ENCODE assay signal across 8 mouse cellular contexts in genomic region chr7:28558486-28558885, GRCm38 (mm10). TPM values are rescaled to one million over a fixed set of nuclear protein-coding genes. Genes with fewer than 3 reads are reported as not detected.
DNase-seq lines count a peak whose midpoint lies in the region; ATAC-seq and TF ChIP-seq lines count a peak whose summit lies in the region.
"Had no signal": no experiment of that assay in that cellular context is flagged by ENCODE, and none has a peak within 500 bp of the region (broad histone marks: within the 10 kb centered on the region; RNA-seq: fewer than 3 reads in every experiment).

No protein-coding gene starts in this region.

- H3K27me3 ChIP-seq in thymus, adult 2 months (ENCODE audit: control insufficient read depth, insufficient read depth, low read length): no peaks in the 10 kb centered on the region
- no peaks in the 10 kb centered on the region for H3K27me3 ChIP-seq in kidney, embryonic 16.5 days (ENCODE audit: insufficient read depth, low read length)
- H3K27me3 ChIP-seq in forebrain, embryonic 14.5 days (replicated peaks; ENCODE audit: control insufficient read depth, insufficient read depth, low read length): no peaks in the 10 kb centered on the region

- no peak for DNase-seq in thymus, adult 2 months
- no peak for DNase-seq in thymus, postnatal 14 days
- DNase-seq in gastrocnemius, postnatal 14 days: peak; percentile 81
- DNase-seq in right cerebral cortex, postnatal 25 days: no peak
- no peak for DNase-seq in forebrain, embryonic 14.5 days (ENCODE audit: low spot score)

- no peak overlapping the region for H3K4me3 ChIP-seq in thymus, adult 2 months (ENCODE audit: control insufficient read depth, insufficient read depth, low read length)
- no peak overlapping the region for H3K4me3 ChIP-seq in kidney, embryonic 16.5 days (ENCODE audit: low read length)
- no peak overlapping the region for H3K4me3 ChIP-seq in forebrain, embryonic 14.5 days (ENCODE audit: low read depth, low read length)

- TF ChIP-seq POLR2A in thymus, adult 2 months (IDR thresholded peaks at IDR 0.05; ENCODE audit: control insufficient read depth, extremely low read depth, insufficient read depth, low read length, poor library complexity): no peak

- peak; percentile 75 for ATAC-seq in kidney, embryonic 16.5 days (ENCODE audit: low FRiP score, low TSS enrichment)
- no peak for ATAC-seq in erythroid progenitor cell, adult 5-6 weeks (replicated peaks; ENCODE audit: low FRiP score, poor library complexity, severe bottlenecking)
- ATAC-seq in forebrain, embryonic 14.5 days: no peak

- H3K9ac ChIP-seq in kidney, embryonic 16.5 days (replicated peaks; ENCODE audit: low read length): no peak overlapping the region
- H3K9ac ChIP-seq in forebrain, embryonic 14.5 days (ENCODE audit: low read length): no peak overlapping the region

- no peaks in the 10 kb centered on the region for H3K36me3 ChIP-seq in thymus, adult 2 months (ENCODE audit: control insufficient read depth, insufficient read depth, low read length)
- H3K36me3 ChIP-seq in kidney, embryonic 16.5 days (ENCODE audit: insufficient read depth, low read length): peaks cover 42% of the 10 kb centered on the region
- H3K36me3 ChIP-seq in forebrain, embryonic 14.5 days (ENCODE audit: control insufficient read depth, insufficient read depth, low read length): peaks cover 41% of the 10 kb centered on the region

- intact Hi-C loops in gastrocnemius, postnatal 14 days (cut with DNase I; ENCODE audit: low total_unique reads): no loop called here

- 57% methylated on average over 4 of the region's 4 CpGs for WGBS in thymus, adult 2 months
- WGBS in kidney, embryonic 16.5 days: 49% methylated on average over 4 of the region's 4 CpGs
- 78% methylated on average over 4 of the region's 4 CpGs for WGBS in forebrain, embryonic 14.5 days

- H3K4me1 ChIP-seq in thymus, adult 2 months (replicated peaks; ENCODE audit: control insufficient read depth, insufficient read depth, low read length): peaks cover 54% of the 10 kb centered on the region
- peaks cover 7% of the 10 kb centered on the region for H3K4me1 ChIP-seq in kidney, embryonic 16.5 days (ENCODE audit: insufficient read depth, low read length)
- no peaks in the 10 kb centered on the region for H3K4me1 ChIP-seq in forebrain, embryonic 14.5 days (ENCODE audit: control insufficient read depth, insufficient read depth, low read length)

- TF ChIP-seq CTCF in thymus, adult 2 months (IDR thresholded peaks at IDR 0.05; ENCODE audit: borderline replicate concordance, control insufficient read depth, extremely low read depth, insufficient read depth, low read length, poor library complexity): no peak

- H3K4me2 ChIP-seq in kidney, embryonic 16.5 days (replicated peaks; ENCODE audit: low read depth, low read length): no peak overlapping the region
- no peak overlapping the region for H3K4me2 ChIP-seq in forebrain, embryonic 14.5 days (ENCODE audit: low read length)

- peak overlapping the region; percentile 96 for H3K27ac ChIP-seq in thymus, adult 2 months (ENCODE audit: control insufficient read depth, insufficient read depth, low read length)
- H3K27ac ChIP-seq in kidney, embryonic 16.5 days (ENCODE audit: low read length): peak overlapping the region; percentile 44; the same call in 1 of the 2 replicates
- no peak overlapping the region for H3K27ac ChIP-seq in forebrain, embryonic 14.5 days (ENCODE audit: low read depth, low read length)

- H3K9me3 ChIP-seq in kidney, embryonic 16.5 days (ENCODE audit: low read length): no peaks in the 10 kb centered on the region
- H3K9me3 ChIP-seq in forebrain, embryonic 14.5 days (replicated peaks; ENCODE audit: control insufficient read depth, low read length): no peaks in the 10 kb centered on the region

RNA-seq across cellular contexts. Expression of gene Nccrp1, which starts 11.4 kb away (rescaled TPM):
- 1.4 TPM in 2 replicates for polyA plus RNA-seq in thymus, adult 2 months (2012; rRNA removed)
- total RNA-seq in gastrocnemius, postnatal 14 days (2021): not detected
- 0.18 TPM in 1 of 2 replicates, not detected in the other for polyA plus RNA-seq in kidney, embryonic 16.5 days (2015; fragmentation: Nextera tagmentation; extraction: Ambion mirVana)
- total RNA-seq in erythroid progenitor cell, adult 5-6 weeks (2015; ENCODE audit: low replicate concordance): not detected in 2 replicates
- total RNA-seq in erythroid progenitor cell, adult 5-6 weeks (2017; ENCODE audit: low replicate concordance): not detected in 2 replicates
- polyA plus RNA-seq in forebrain, embryonic 14.5 days (2014; fragmentation: Nextera tagmentation; extraction: Ambion mirVana): not detected in 2 replicates
- total RNA-seq: hematopoietic stem cell, adult 5-6 weeks had no signal

RNA-seq across cellular contexts. Expression of gene Sycn, which starts 17.8 kb away (rescaled TPM):
- polyA plus RNA-seq in thymus, adult 2 months (2012; rRNA removed): 2.1 and 2.4 TPM in 2 replicates
- not detected for total RNA-seq in gastrocnemius, postnatal 14 days (2021)
- not detected in 2 replicates for polyA plus RNA-seq in kidney, embryonic 16.5 days (2015; fragmentation: Nextera tagmentation; extraction: Ambion mirVana)
- not detected in 2 replicates for total RNA-seq in erythroid progenitor cell, adult 5-6 weeks (2015; ENCODE audit: low replicate concordance)
- total RNA-seq in erythroid progenitor cell, adult 5-6 weeks (2017; ENCODE audit: low replicate concordance): not detected in 2 replicates
- not detected in 2 replicates for polyA plus RNA-seq in forebrain, embryonic 14.5 days (2014; fragmentation: Nextera tagmentation; extraction: Ambion mirVana)
- total RNA-seq: hematopoietic stem cell, adult 5-6 weeks had no signal

RNA-seq across cellular contexts. Expression of gene Ifnl3, which starts 35.9 kb away (rescaled TPM):
- 0.37 and 0.78 TPM in 2 replicates for polyA plus RNA-seq in thymus, adult 2 months (2012; rRNA removed)
- total RNA-seq in gastrocnemius, postnatal 14 days (2021): not detected
- not detected in 2 replicates for polyA plus RNA-seq in kidney, embryonic 16.5 days (2015; fragmentation: Nextera tagmentation; extraction: Ambion mirVana)
- not detected in 2 replicates for total RNA-seq in erythroid progenitor cell, adult 5-6 weeks (2015; ENCODE audit: low replicate concordance)
- total RNA-seq in erythroid progenitor cell, adult 5-6 weeks (2017; ENCODE audit: low replicate concordance): not detected in 2 replicates
- polyA plus RNA-seq in forebrain, embryonic 14.5 days (2014; fragmentation: Nextera tagmentation; extraction: Ambion mirVana): not detected in 2 replicates
- total RNA-seq: hematopoietic stem cell, adult 5-6 weeks had no signal

RNA-seq across cellular contexts. Expression of gene Samd4b, which starts 39.5 kb away (rescaled TPM):
- 118 and 139 TPM in 2 replicates for polyA plus RNA-seq in thymus, adult 2 months (2012; rRNA removed)
- total RNA-seq in gastrocnemius, postnatal 14 days (2021): 10 to 100 TPM; 15.7 to 18.5 TPM
- polyA plus RNA-seq in kidney, embryonic 16.5 days (2015; fragmentation: Nextera tagmentation; extraction: Ambion mirVana): 16.7 and 20.7 TPM in 2 replicates
- 15.9 and 29.6 TPM in 2 replicates for total RNA-seq in erythroid progenitor cell, adult 5-6 weeks (2015; ENCODE audit: low replicate concordance)
- total RNA-seq in erythroid progenitor cell, adult 5-6 weeks (2017; ENCODE audit: low replicate concordance): 8.0 and 20.2 TPM in 2 replicates
- polyA plus RNA-seq in forebrain, embryonic 14.5 days (2014; fragmentation: Nextera tagmentation; extraction: Ambion mirVana): 20.1 and 24.1 TPM in 2 replicates

RNA-seq across cellular contexts. Expression of gene Pak4, which starts 39.5 kb away (rescaled TPM):
- 32.8 and 37.7 TPM in 2 replicates for polyA plus RNA-seq in thymus, adult 2 months (2012; rRNA removed)
- 1 to 10 TPM; 2.9 to 4.6 TPM for total RNA-seq in gastrocnemius, postnatal 14 days (2021)
- 78.4 and 79.6 TPM in 2 replicates for polyA plus RNA-seq in kidney, embryonic 16.5 days (2015; fragmentation: Nextera tagmentation; extraction: Ambion mirVana)
- 7.6 and 9.6 TPM in 2 replicates for total RNA-seq in erythroid progenitor cell, adult 5-6 weeks (2015; ENCODE audit: low replicate concordance)
- total RNA-seq in erythroid progenitor cell, adult 5-6 weeks (2017; ENCODE audit: low replicate concordance): 2.1 and 5.9 TPM in 2 replicates
- polyA plus RNA-seq in forebrain, embryonic 14.5 days (2014; fragmentation: Nextera tagmentation; extraction: Ambion mirVana): 12.6 and 16.0 TPM in 2 replicates
